ENCODE assay signal across 8 mouse cellular contexts in genomic region chr4:129024775-129025174, GRCm38 (mm10). TPM values are rescaled to one million over a fixed set of nuclear protein-coding genes. Genes with fewer than 3 reads are reported as not detected.
DNase-seq lines count a peak whose midpoint lies in the region; ATAC-seq lines count a peak whose summit lies in the region.

No protein-coding gene starts in this region.

- no peak overlapping the region for H3K4me2 ChIP-seq in heart, embryonic 13.5 days

- peak overlapping the region; percentile 90 for H3K27ac ChIP-seq in heart, embryonic 13.5 days (replicated peaks)

- H3K9ac ChIP-seq in heart, embryonic 13.5 days, result 0 out of 2 replicates have a peak overlapping the region, but pooled peaks have one; percentile 33

- no peaks in the 10 kb centered on the region for H3K9me3 ChIP-seq in heart, embryonic 13.5 days
- H3K9me3 ChIP-seq in megakaryocyte, embryonic 14.5 days, result no peaks in the 10 kb centered on the region

- H3K36me3 ChIP-seq in heart, embryonic 13.5 days, result no peaks in the 10 kb centered on the region
- peaks cover 4% of the 10 kb centered on the region for H3K36me3 ChIP-seq in megakaryocyte, embryonic 14.5 days (replicated peaks; ENCODE audit: low read length)

- peak; percentile 84 to 90 for DNase-seq in cerebellum, postnatal 10 days
- DNase-seq in adrenal gland, adult 18-20 months (ENCODE audit: low spot score in 2 of 2), result peak; percentile 71 to 82
- DNase-seq in kidney, postnatal 25 days, result peak; percentile 92 to 95
- DNase-seq in frontal cortex, postnatal 25 days (ENCODE audit: low spot score in 2 of 2), result no peak
- DNase-seq in left cerebral cortex, adult 9 months (ENCODE audit: low spot score in 2 of 2), result no peak

- no peaks in the 10 kb centered on the region for H3K27me3 ChIP-seq in heart, embryonic 13.5 days (replicated peaks)
- no peaks in the 10 kb centered on the region for H3K27me3 ChIP-seq in megakaryocyte, embryonic 14.5 days (replicated peaks)

- H3K4me1 ChIP-seq in heart, embryonic 13.5 days, result peaks cover 40% of the 10 kb centered on the region
- peaks cover 73% of the 10 kb centered on the region for H3K4me1 ChIP-seq in megakaryocyte, embryonic 14.5 days

- 2% methylated on average over 6 of the region's 6 CpGs for whole genome bisulfite sequencing in heart, embryonic 13.5 days

- ATAC-seq in cerebellum, adult (ENCODE audit: insufficient number of reproducible peaks, low FRiP score, low TSS enrichment), result no peak
- peak; percentile 58; the same call in 1 of the 2 replicates for ATAC-seq in heart, embryonic 13.5 days (ENCODE audit: extremely low read depth, insufficient number of reproducible peaks, low FRiP score, low TSS enrichment)

- H3K4me3 ChIP-seq in heart, embryonic 13.5 days, result no peak overlapping the region
- H3K4me3 ChIP-seq in megakaryocyte, embryonic 14.5 days (replicated peaks), result peak overlapping the region; percentile 85

RNA-seq across cellular contexts. Expression of gene Ak2, which starts 33.0 kb away (rescaled TPM):
- total RNA-seq in adrenal gland, adult 18-20 months (2021), result 100 to 1,000 TPM; 111 to 164 TPM
- 147 and 167 TPM in 2 replicates for polyA plus RNA-seq in heart, embryonic 13.5 days (2015; fragmentation: Nextera tagmentation; extraction: Ambion mirVana)
- polyA plus RNA-seq in megakaryocyte, embryonic 14.5 days (2012; ENCODE audit: insufficient read depth, low replicate concordance), result 29.1 and 128 TPM in 2 replicates

RNA-seq across cellular contexts. Expression of gene Rnf19b, which starts 33.3 kb away (rescaled TPM):
- 10 to 100 TPM; 28.6 to 41.3 TPM for total RNA-seq in adrenal gland, adult 18-20 months (2021)
- polyA plus RNA-seq in heart, embryonic 13.5 days (2015; fragmentation: Nextera tagmentation; extraction: Ambion mirVana), result 5.7 and 6.2 TPM in 2 replicates
- polyA plus RNA-seq in megakaryocyte, embryonic 14.5 days (2012; ENCODE audit: insufficient read depth, low replicate concordance), result 696 and 878 TPM in 2 replicates

Comparison
In these comparisons a context has a peak if more than half of its experiments do, and no peak if none do; other contexts are left out.
1. DNase-seq: peak in cerebellum, postnatal 10 days (2 of 2), adrenal gland, adult 18-20 months (2 of 2) and kidney, postnatal 25 days (2 of 2); none in frontal cortex, postnatal 25 days (0 of 2) and left cerebral cortex, adult 9 months (0 of 2).
2. RNA of gene Rnf19b, which starts 33.3 kb away (polyA plus RNA-seq): 696 to 878 TPM in megakaryocyte, embryonic 14.5 days; 5.7 to 6.2 TPM in heart, embryonic 13.5 days; every median in the first group is over 10 times any median in the second.